Mouse (Mus musculus) liver, embryonic 11.5 days (tissue): ENCODE measurements around the gene 2010111I01Rik. TPM values are rescaled to one million over a fixed set of nuclear protein-coding genes. Genes with fewer than 3 reads are reported as not detected.
"Not testable (repeated sequence)": the region's sequence is repeated elsewhere in the genome, so short reads cannot be mapped to it uniquely, and the experiment has no call there.

Experiments
- ATAC-seq: fragments of 200-750 bp; cut with Nextera tagmentation; replicated peaks from 2 replicates; pipeline ENCODE4 v1.8.0; 2017; ENCODE audit warnings: moderate number of reproducible peaks, mild to moderate bottlenecking, moderate TSS enrichment, moderate library complexity; ENCODE audit not compliant: low FRiP score
- DNase-seq: peaks from one replicate; pipeline ENCODE4 v3.0.0-alpha.2; 2017; ENCODE audit warnings: low spot score
- H3K27ac ChIP-seq: fragments of 300-500 bp; sonication (generic); 2 replicates; pipeline ENCODE4 v1.5.1; 2014; ENCODE audit warnings: mild to moderate bottlenecking, low read depth, low read length, control low read depth
- H3K27me3 ChIP-seq: fragments of 300-500 bp; sonication (generic); replicated peaks from 2 replicates; pipeline ENCODE4 v1.6.1; 2014; ENCODE audit warnings: low read length, mixed read lengths; ENCODE audit not compliant: control insufficient read depth, insufficient read depth
- H3K36me3 ChIP-seq: fragments of 300-500 bp; sonication (generic); 2 replicates; pipeline ENCODE4 v1.6.1; 2014; ENCODE audit warnings: mild to moderate bottlenecking, low read length, moderate library complexity, mixed read lengths; ENCODE audit not compliant: control insufficient read depth, insufficient read depth
- H3K4me1 ChIP-seq: fragments of 300-500 bp; sonication (generic); replicated peaks from 2 replicates; pipeline ENCODE4 v1.6.1; 2014; ENCODE audit warnings: low read length, mixed read lengths; ENCODE audit not compliant: control insufficient read depth, insufficient read depth
- H3K4me2 ChIP-seq: fragments of 300-500 bp; sonication (generic); 2 replicates; pipeline ENCODE4 v1.6.1; 2014; ENCODE audit warnings: mild to moderate bottlenecking, control low read depth, moderate library complexity
- H3K4me3 ChIP-seq: fragments of 300-500 bp; sonication (generic); 2 replicates; pipeline ENCODE4 v1.5.1; 2014; ENCODE audit warnings: low read depth, low read length, control low read depth
- H3K9ac ChIP-seq: fragments of 300-500 bp; sonication (generic); 2 replicates; pipeline ENCODE4 v1.6.1; 2014; ENCODE audit warnings: low read depth, low read length, control low read depth
- H3K9me3 ChIP-seq: fragments of 300-500 bp; sonication (generic); 2 replicates; pipeline ENCODE4 v1.6.1; 2016; ENCODE audit warnings: low read length, inconsistent platforms, mixed read lengths; ENCODE audit not compliant: control insufficient read depth
- WGBS: fragments of 180-500 bp; shearing (Covaris S2); extraction: QIAGEN DNeasy Blood & Tissue Kit; methylation state at CpG from one replicate; pipeline ENCODE4 v1.1.7; 2014; 5-methylcytosine and 5-hydroxymethylcytosine counted together
- polyA plus RNA-seq: library from polyadenylated mRNA; unstranded; fragments of >200 nt; fragmentation: Nextera tagmentation; extraction: Ambion mirVana; gene quantifications from 2 replicates; pipeline ENCODE4 v1.2.1, GENCODE M21; 2014

Gene 2010111I01Rik
- polyA plus RNA-seq, 1 experiment from 2014 or later = 30.6 TPM

DNA sequence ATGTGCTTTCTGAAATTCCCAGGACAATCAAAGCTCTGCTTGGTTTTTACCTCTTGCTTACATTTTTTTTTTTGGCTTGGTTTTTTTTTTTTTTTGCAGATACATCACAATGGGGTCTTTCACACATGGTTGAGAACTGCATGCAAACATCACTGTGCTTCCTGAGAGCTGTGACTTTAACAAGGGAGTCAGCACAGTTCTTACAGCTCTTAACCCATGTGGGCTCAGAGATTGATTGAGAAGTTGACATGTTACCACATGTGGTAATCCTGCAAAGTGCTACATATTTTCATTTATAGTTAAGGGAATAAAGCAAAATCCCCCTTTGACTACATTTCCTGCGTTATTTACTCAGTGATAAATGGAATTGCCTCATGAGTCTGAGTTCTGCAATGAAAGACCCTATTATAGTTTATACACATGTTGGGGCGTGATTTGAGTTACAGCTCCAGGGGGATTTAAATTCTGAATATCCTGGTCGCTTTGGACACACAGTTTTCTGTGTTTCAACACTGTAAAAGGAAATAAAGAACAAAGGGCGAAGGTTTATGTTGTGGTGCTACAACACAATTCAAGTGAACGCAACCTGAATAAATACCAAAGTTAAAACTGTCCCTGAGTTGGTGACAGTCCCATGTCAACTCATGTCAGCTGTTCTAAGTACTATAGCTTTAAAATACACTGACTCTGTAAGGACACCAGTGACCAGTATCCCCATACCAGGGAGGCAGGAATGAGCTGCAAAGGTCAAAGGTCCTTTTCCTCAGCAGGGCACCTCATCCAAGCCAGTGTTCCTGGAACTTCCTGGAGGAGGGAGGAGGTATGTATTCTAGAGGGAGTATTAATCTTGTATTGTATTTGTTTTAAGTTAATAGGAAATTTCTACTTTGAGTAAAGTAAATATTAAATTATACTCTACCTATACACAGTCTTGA, 29.1 kb downstream of the 2010111I01Rik start:
- no peak for ATAC-seq
- no peak overlapping the region for H3K4me2 ChIP-seq
- WGBS = 81% methylated on average over 5 of the region's 5 CpGs
- no peaks in the 10 kb centered on the region for H3K9me3 ChIP-seq
- no peak overlapping the region for H3K4me3 ChIP-seq
- H3K36me3 ChIP-seq = no peaks in the 10 kb centered on the region
- no peak overlapping the region for H3K9ac ChIP-seq
- no peaks in the 10 kb centered on the region for H3K27me3 ChIP-seq
- H3K4me1 ChIP-seq = no peaks in the 10 kb centered on the region
- no peak overlapping the region for H3K27ac ChIP-seq
- no peak for DNase-seq

DNA sequence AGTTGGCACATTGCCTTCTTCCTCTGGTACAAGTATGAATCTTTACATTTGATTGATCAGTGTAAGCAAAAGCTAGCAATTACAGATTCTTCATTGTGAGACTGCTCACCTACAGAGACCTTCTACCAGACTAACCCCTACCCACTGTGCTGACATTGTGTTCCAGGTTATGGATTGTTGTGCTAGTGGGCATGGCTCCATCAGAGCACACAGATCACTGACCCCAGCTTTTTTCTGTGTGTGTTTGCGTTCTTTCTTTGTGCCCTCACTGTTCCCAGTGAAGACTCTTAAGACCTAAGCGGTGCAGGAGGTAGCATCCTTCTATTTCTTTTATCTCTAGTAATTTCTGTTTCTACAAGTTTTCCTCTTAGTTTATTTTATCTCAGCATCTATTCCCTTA, 32.1 kb downstream of the 2010111I01Rik start:
- ATAC-seq (no peak), DNase-seq (no peak)
- no peaks in the 10 kb centered on the region for H3K36me3 ChIP-seq
- H3K27ac ChIP-seq = no peak overlapping the region
- H3K4me3 ChIP-seq = no peak overlapping the region
- no peaks in the 10 kb centered on the region for H3K9me3 ChIP-seq
- H3K4me2 ChIP-seq = no peak overlapping the region
- 96% methylated on average over 2 of the region's 2 CpGs for WGBS
- H3K9ac ChIP-seq = no peak overlapping the region
- no peaks in the 10 kb centered on the region for H3K27me3 ChIP-seq
- no peaks in the 10 kb centered on the region for H3K4me1 ChIP-seq

DNA sequence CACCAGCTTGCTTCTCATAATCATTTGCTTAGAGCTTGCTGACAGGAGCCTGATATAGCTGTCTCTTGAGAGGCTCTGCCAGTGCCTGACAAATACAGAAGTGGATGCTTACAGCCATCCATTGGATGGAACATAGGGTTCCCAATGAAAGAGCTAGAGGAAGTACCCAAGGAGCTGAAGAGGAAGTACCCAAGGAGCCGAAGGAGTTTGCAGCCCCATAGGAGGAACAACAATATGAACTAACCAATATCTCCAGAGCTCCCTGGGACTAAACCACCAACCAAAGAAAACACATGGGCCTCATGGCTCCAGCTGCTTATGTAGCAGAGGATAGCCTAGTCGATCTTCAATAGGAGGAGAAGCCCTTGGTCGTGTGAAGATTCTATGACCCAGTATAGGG, 42.8 kb downstream of the 2010111I01Rik start:
- H3K9me3 ChIP-seq, H3K9ac ChIP-seq, ATAC-seq, H3K27ac ChIP-seq, H3K4me2 ChIP-seq, H3K27me3 ChIP-seq, H3K36me3 ChIP-seq, H3K4me3 ChIP-seq, DNase-seq, H3K4me1 ChIP-seq: not testable (repeated sequence)
- WGBS = 58% methylated on average over 3 of the region's 3 CpGs

DNA sequence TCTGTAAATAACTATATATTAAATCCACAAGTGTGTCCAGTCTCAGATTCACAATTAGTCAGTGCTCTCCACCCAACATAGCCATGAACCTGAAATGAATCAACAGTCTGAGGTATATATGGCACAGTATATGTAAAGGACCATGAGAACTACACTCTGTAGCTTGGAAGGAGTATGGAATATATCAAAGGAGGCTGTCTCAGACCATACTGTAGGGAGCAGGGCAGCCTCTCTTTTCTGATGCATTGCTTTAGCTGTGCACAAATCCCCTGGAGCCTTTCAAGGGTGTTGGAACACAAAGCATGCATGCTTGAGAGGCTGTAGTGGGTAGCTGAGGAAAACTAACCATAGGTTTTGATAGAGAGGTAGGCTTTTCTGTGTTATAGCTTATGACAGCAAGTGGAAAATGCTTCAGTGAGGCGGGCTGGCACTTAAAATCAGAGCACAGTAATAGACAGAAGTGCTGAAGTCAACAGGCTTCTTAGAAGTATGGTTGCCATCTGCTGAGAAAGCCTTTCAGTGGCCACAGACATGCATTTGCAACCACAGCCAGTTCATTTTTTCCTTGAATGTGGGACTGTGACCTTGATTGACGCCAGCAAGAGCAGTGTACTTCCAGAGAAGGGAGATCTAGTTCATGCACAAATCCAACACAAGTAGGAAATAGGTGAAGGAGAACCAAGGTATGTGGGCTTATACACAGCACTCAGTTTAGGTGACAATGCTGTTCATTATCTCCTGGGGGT, 45.8 kb downstream of the 2010111I01Rik start:
- H3K27ac ChIP-seq = no peak overlapping the region
- H3K4me1 ChIP-seq = no peaks in the 10 kb centered on the region
- H3K4me2 ChIP-seq = no peak overlapping the region
- WGBS = 72% methylated on average over 2 of the region's 2 CpGs
- no peak for ATAC-seq
- no peak overlapping the region for H3K4me3 ChIP-seq
- H3K27me3 ChIP-seq = no peaks in the 10 kb centered on the region
- H3K9ac ChIP-seq = no peak overlapping the region
- H3K9me3 ChIP-seq = no peaks in the 10 kb centered on the region
- no peaks in the 10 kb centered on the region for H3K36me3 ChIP-seq
- no peak for DNase-seq

DNA sequence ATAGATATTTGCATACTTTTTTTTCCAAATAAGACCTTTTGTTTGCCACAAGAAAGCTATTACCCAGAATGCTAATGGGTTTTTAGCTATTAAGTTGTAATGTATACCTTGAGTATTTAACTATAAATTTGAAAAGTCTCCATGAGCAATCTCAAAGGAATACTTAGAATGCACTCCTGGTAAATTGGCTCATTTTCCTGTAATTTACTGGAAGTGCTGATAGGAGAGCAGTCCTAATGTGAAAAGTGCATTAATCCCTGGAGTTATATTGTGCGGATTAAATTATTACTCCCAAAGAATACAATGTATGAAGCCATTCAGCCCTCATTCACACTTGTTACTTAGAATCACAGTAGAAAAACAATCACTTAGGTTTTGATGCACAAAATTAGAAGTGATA, 49.7 kb downstream of the 2010111I01Rik start:
- DNase-seq (no peak), ATAC-seq (no peak)
- H3K27me3 ChIP-seq = no peaks in the 10 kb centered on the region
- H3K36me3 ChIP-seq = no peaks in the 10 kb centered on the region
- H3K4me2 ChIP-seq = no peak overlapping the region
- H3K4me1 ChIP-seq = no peaks in the 10 kb centered on the region
- no peak overlapping the region for H3K4me3 ChIP-seq
- no peak overlapping the region for H3K27ac ChIP-seq
- no peak overlapping the region for H3K9ac ChIP-seq
- 92% methylated on average over 1 of the region's 1 CpGs for WGBS
- no peaks in the 10 kb centered on the region for H3K9me3 ChIP-seq

DNA sequence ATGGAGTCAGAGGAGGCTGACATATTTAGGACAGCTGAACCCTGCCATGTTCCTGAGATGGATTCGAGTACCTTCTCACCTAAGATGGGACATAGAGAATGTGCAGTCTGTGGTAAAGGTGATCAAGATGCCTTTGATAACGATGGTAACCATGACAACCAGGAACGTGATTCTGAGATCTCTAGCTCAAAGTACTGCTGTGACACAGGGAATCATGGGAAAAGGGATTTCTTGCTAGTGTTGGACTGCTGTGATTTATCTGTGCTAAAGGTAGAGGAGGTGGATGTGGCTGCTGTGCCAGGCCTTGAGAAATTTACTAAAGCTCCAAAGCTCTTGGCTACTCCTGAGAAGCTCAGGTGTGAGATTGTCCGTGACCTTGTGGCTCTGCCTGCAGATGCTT, 50.7 kb downstream of the 2010111I01Rik start:
- DNase-seq (no peak), ATAC-seq (no peak)
- Histone ChIP-seq H3K4me3 (no peak overlapping the region), H3K36me3 (no peaks in the 10 kb centered on the region), H3K9ac (no peak overlapping the region), H3K4me2 (no peak overlapping the region), H3K27me3 (no peaks in the 10 kb centered on the region), H3K4me1 (no peaks in the 10 kb centered on the region), H3K9me3 (no peaks in the 10 kb centered on the region), H3K27ac (no peak overlapping the region)
- WGBS = 72% methylated on average over 4 of the region's 4 CpGs

DNA sequence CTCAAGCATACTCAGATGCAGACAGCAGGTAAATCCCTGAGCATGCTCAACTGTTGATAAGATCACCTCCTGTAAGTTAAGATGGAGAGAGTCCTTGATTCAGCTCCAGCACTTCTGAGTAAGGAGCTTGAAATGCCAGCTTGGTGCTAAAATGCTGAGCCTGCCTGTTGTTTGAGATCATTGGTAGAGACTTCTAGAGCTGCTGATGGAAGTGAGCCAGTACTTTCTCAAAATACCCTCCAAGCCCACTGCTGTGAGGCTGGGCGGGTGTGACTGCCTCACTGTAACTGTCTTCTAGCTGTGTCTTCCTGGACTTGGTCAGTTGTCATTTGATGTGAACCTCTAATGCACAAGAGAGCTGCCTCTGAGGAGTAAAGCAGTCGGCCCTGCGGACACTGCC, 51.4 kb downstream of the 2010111I01Rik start:
- Histone ChIP-seq H3K36me3 (no peaks in the 10 kb centered on the region), H3K27me3 (no peaks in the 10 kb centered on the region), H3K4me1 (no peaks in the 10 kb centered on the region), H3K4me2 (no peak overlapping the region), H3K9me3 (no peaks in the 10 kb centered on the region), H3K4me3 (no peak overlapping the region), H3K9ac (no peak overlapping the region), H3K27ac (no peak overlapping the region)
- WGBS = 87% methylated on average over 3 of the region's 3 CpGs
- DNase-seq (no peak), ATAC-seq (no peak)

DNA sequence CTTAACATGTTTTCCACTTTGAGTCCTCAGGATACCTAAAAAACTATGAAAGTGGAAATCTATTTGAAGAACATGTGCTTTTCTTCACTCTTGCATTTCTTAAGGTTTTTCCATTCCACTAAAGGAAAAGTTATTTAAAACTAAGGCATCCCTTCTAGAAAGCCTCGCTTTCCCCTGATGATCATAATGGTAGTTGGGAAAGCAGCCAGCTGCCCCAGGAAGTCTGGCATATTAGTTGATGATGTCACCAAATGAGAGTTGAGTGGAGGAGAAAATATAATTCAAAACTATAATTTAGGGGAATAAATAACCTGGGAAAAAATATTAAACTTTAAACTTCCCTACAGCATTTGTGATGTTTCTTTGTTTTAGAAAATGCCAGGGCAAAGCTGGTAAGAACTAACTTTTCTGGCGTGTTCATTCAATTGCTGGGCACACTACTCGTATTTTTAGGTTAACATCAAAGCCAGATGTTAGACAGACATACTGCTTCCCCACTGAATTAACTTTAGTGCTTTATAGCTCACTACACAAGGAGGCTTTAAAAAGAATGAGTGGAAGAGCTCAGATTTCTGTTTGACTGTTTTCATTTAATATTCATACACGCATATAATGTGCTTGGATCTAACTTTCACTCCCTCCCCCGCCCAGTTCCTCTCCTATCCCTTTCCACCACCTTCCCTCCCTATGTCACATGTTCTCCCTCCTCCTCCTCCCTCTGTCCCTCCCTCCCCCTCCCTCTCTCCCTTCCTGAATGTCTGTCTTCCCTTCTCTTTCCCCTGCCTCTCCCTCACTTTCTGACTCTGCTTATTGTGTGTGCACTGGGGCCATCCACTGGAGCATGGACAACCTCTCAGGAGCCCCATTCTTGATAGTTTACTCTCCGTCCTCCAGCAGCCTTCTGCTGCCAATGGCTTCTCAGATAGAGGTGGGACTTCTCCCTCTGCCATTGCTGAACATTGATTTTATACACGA, 58.8 kb downstream of the 2010111I01Rik start:
- H3K9ac ChIP-seq = no peak overlapping the region
- H3K4me1 ChIP-seq = no peaks in the 10 kb centered on the region
- ATAC-seq (no peak), DNase-seq (no peak)
- no peaks in the 10 kb centered on the region for H3K36me3 ChIP-seq
- H3K4me3 ChIP-seq = no peak overlapping the region
- no peaks in the 10 kb centered on the region for H3K27me3 ChIP-seq
- no peaks in the 10 kb centered on the region for H3K9me3 ChIP-seq
- no peak overlapping the region for H3K27ac ChIP-seq
- 70% methylated on average over 7 of the region's 7 CpGs for WGBS
- no peak overlapping the region for H3K4me2 ChIP-seq
